ENCODE assay signal across 9 mouse cellular contexts in genomic region chr11:8663444-8664392, GRCm38 (mm10). TPM values are rescaled to one million over a fixed set of nuclear protein-coding genes. Genes with fewer than 3 reads are reported as not detected.
DNase-seq lines count a peak whose midpoint lies in the region; ATAC-seq and TF ChIP-seq lines count a peak whose summit lies in the region.
"Had no signal": no experiment of that assay in that cellular context is flagged by ENCODE, and none has a peak within 500 bp of the region (broad histone marks: within the 10 kb centered on the region; RNA-seq: fewer than 3 reads in every experiment).

No protein-coding gene starts in this region.

- no peaks in the 10 kb centered on the region for H3K36me3 ChIP-seq in hindbrain, embryonic 15.5 days
- no peaks in the 10 kb centered on the region for H3K36me3 ChIP-seq in liver, embryonic 11.5 days (ENCODE audit: control insufficient read depth, insufficient read depth, low read length)
- no peaks in the 10 kb centered on the region for H3K36me3 ChIP-seq in myocyte (ENCODE audit: control insufficient read depth, insufficient read depth)
- no peaks in the 10 kb centered on the region for H3K36me3 ChIP-seq in thymus, adult 2 months (ENCODE audit: control insufficient read depth, insufficient read depth, low read length)
- H3K36me3 ChIP-seq: G1E had no signal

- H3K79me2 ChIP-seq in myocyte (ENCODE audit: control insufficient read depth, insufficient read depth): peaks cover 53% of the 10 kb centered on the region

- peak; percentile 70 for ATAC-seq in hindbrain, embryonic 15.5 days (ENCODE audit: low FRiP score, low read depth)
- peak; percentile 77 for ATAC-seq in liver, embryonic 11.5 days (replicated peaks; ENCODE audit: low FRiP score)

- no peak for TF ChIP-seq CTCF in bone marrow, adult 2 months (IDR thresholded peaks at IDR 0.05; ENCODE audit: control insufficient read depth, insufficient read depth, low read length)
- TF ChIP-seq CTCF in thymus, adult 2 months (IDR thresholded peaks at IDR 0.05; ENCODE audit: borderline replicate concordance, control insufficient read depth, extremely low read depth, insufficient read depth, low read length, poor library complexity): peak; percentile 14; the same call in 1 of the 2 replicates

- H3K27ac ChIP-seq in bone marrow, adult 2 months (ENCODE audit: control insufficient read depth, insufficient read depth, low read depth, low read length, poor library complexity): peak overlapping the region; percentile 71; the same call in 1 of the 2 replicates
- peak overlapping the region; percentile 52 for H3K27ac ChIP-seq in hindbrain, embryonic 15.5 days (replicated peaks)
- peak overlapping the region; percentile 75 for H3K27ac ChIP-seq in liver, embryonic 11.5 days (ENCODE audit: low read depth, low read length)
- no peak overlapping the region for H3K27ac ChIP-seq in thymus, adult 2 months (ENCODE audit: control insufficient read depth, insufficient read depth, low read length)

- H3K9ac ChIP-seq in hindbrain, embryonic 15.5 days: peak overlapping the region; percentile 70
- H3K9ac ChIP-seq in liver, embryonic 11.5 days (ENCODE audit: low read depth, low read length): peak overlapping the region; percentile 82

- H3K27me3 ChIP-seq in hindbrain, embryonic 15.5 days: peaks cover 11% of the 10 kb centered on the region
- H3K27me3 ChIP-seq in liver, embryonic 11.5 days (replicated peaks; ENCODE audit: control insufficient read depth, insufficient read depth, low read length): peaks cover 7% of the 10 kb centered on the region
- no peaks in the 10 kb centered on the region for H3K27me3 ChIP-seq in myocyte (ENCODE audit: control insufficient read depth, insufficient read depth, insufficient read length)
- H3K27me3 ChIP-seq in thymus, adult 2 months (ENCODE audit: control insufficient read depth, insufficient read depth, low read length): no peaks in the 10 kb centered on the region

- under 1% methylated on average over 52 of the region's 52 CpGs for WGBS in bone marrow, adult 2 months
- WGBS in hindbrain, embryonic 15.5 days: 1% methylated on average over 51 of the region's 52 CpGs
- WGBS in liver, embryonic 11.5 days: under 1% methylated on average over 52 of the region's 52 CpGs
- WGBS in thymus, adult 2 months: under 1% methylated on average over 52 of the region's 52 CpGs

- H3K4me3 ChIP-seq in bone marrow, adult 2 months (replicated peaks; ENCODE audit: control insufficient read depth, low read depth, low read length): peak overlapping the region; percentile 62
- peak overlapping the region; percentile 68 for H3K4me3 ChIP-seq in hindbrain, embryonic 15.5 days
- peak overlapping the region; percentile 76 for H3K4me3 ChIP-seq in liver, embryonic 11.5 days (ENCODE audit: low read depth, low read length)
- H3K4me3 ChIP-seq in myocyte: peak overlapping the region; percentile 82
- peak overlapping the region; percentile 94 for H3K4me3 ChIP-seq in thymus, adult 2 months (ENCODE audit: control insufficient read depth, insufficient read depth, low read length)

- TF ChIP-seq POLR2A in bone marrow, adult 2 months (IDR thresholded peaks at IDR 0.05; ENCODE audit: borderline replicate concordance, control insufficient read depth, low read depth, low read length): 0 out of 2 replicates have a peak, but pooled peaks have one; percentile 13
- peak; percentile 5 for TF ChIP-seq POLR2A in myocyte (IDR thresholded peaks at IDR 0.05; ENCODE audit: insufficient read length, low read depth)
- TF ChIP-seq POLR2A in thymus, adult 2 months (IDR thresholded peaks at IDR 0.05; ENCODE audit: control insufficient read depth, extremely low read depth, insufficient read depth, low read length, poor library complexity): no peak

- H3ac ChIP-seq in myocyte (ENCODE audit: control insufficient read depth, insufficient read length): peak overlapping the region; percentile 72

- peak; percentile 5 for DNase-seq in cerebellum, adult 8-10 months
- no peak for DNase-seq in cerebellum, adult 11 months
- DNase-seq in gastrocnemius, adult 8-10 months (ENCODE audit: low spot score in 2 of 2): peak; percentile 16 to 18
- peak; percentile 77 for DNase-seq in liver, embryonic 11.5 days (ENCODE audit: low spot score)
- peak; percentile 51 for DNase-seq in thymus, adult 2 months

- H3K4me1 ChIP-seq in bone marrow, adult 2 months (ENCODE audit: control insufficient read depth, insufficient read depth, low read length): peaks cover 8% of the 10 kb centered on the region
- peaks cover 25% of the 10 kb centered on the region for H3K4me1 ChIP-seq in hindbrain, embryonic 15.5 days (replicated peaks)
- H3K4me1 ChIP-seq in liver, embryonic 11.5 days (replicated peaks; ENCODE audit: control insufficient read depth, insufficient read depth, low read length): peaks cover 11% of the 10 kb centered on the region
- peaks cover 21% of the 10 kb centered on the region for H3K4me1 ChIP-seq in thymus, adult 2 months (replicated peaks; ENCODE audit: control insufficient read depth, insufficient read depth, low read length)

- H3K4me2 ChIP-seq in hindbrain, embryonic 15.5 days: peak overlapping the region; percentile 96
- H3K4me2 ChIP-seq in liver, embryonic 11.5 days: peak overlapping the region; percentile 94
- H3K4me2 ChIP-seq in myocyte (ENCODE audit: low read depth): peak overlapping the region; percentile 71

- no peaks in the 10 kb centered on the region for H3K9me3 ChIP-seq in hindbrain, embryonic 15.5 days
- H3K9me3 ChIP-seq in liver, embryonic 11.5 days (ENCODE audit: control insufficient read depth, low read length): no peaks in the 10 kb centered on the region

TF ChIP-seq in myocyte, 11 proteins besides CTCF, POLR2A, EP300 and RAD21:
- TF ChIP-seq TCF3 (IDR thresholded peaks at IDR 0.05; ENCODE audit: insufficient read length, low read depth) (no peak), SRF (IDR thresholded peaks at IDR 0.05; ENCODE audit: control insufficient read depth, insufficient read length, low read depth) (no peak), CEBPB (IDR thresholded peaks at IDR 0.05; ENCODE audit: insufficient read depth, poor library complexity, severe bottlenecking) (no peak), MYOD1 (IDR thresholded peaks at IDR 0.05; ENCODE audit: control insufficient read depth in 1 of 3, insufficient read length in 2 of 3, low read depth in 2 of 3) (no peak), E2F4 (IDR thresholded peaks at IDR 0.05; ENCODE audit: insufficient read depth) (no peak), REST (IDR thresholded peaks at IDR 0.05; ENCODE audit: insufficient read depth, insufficient read length) (no peak), MYOG (IDR thresholded peaks at IDR 0.05; ENCODE audit: control insufficient read depth in 1 of 3, insufficient read depth in 1 of 3, insufficient read length in 2 of 3, low read depth in 2 of 3) (no peak), TCF12 (IDR thresholded peaks at IDR 0.05; ENCODE audit: insufficient read depth, poor library complexity, severe bottlenecking) (no peak)

RNA-seq across cellular contexts. Expression of gene Tns3, which starts 0.6 kb away (rescaled TPM):
- polyA plus RNA-seq in bone marrow, adult 2 months (2011; ENCODE audit: insufficient read depth, insufficient read length, low replicate concordance, missing spikeins): 8.9 and 14.9 TPM in 2 replicates
- 1 to 10 TPM; 4.4 to 8.4 (median 6.1) TPM for total RNA-seq in gastrocnemius, adult 8-10 months (2022)
- 7.4 and 7.6 TPM in 2 replicates for polyA plus RNA-seq in hindbrain, embryonic 15.5 days (2015; fragmentation: Nextera tagmentation; extraction: Ambion mirVana)
- 9.8 and 10.2 TPM in 2 replicates for polyA plus RNA-seq in liver, embryonic 11.5 days (2014; fragmentation: Nextera tagmentation; extraction: Ambion mirVana)
- 23.4 TPM for polyA plus RNA-seq in myocyte (2012; fragmentation: generic; extraction: Trizol)
- 31.7 and 33.9 TPM in 2 replicates for polyA plus RNA-seq in thymus, adult 2 months (2012; rRNA removed)
- polyA plus RNA-seq: G1E had no signal
